Mouse (Mus musculus): ENCODE measurements at regions not wholly inside any gene's neighbourhood (a gene's known extent, or its start where the extent isn't known, plus 50 kb on each side); places are given as distances from the start of the nearest gene placed in this dataset.

DNA sequence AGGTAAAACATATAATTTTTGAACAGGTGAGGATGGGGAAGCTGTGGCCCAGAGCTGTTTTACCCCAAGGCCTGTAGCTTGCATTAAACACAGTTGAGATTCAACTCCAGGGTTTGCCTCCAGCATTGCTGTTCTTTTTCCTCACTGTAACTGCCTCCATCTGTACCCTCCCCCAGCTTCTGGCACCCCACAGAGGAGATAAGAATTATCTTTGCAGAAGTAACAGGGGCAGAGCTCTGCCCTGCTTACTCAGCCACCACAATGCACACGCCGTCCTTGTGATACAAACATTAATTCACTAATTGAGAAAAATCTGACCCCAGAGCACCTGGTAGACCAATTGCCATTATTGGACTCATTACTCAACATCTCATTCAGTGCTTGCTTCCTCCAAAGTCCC, 68.3 kb upstream of the Gpr139 start:
- TF ChIP-seq USF1 (IDR thresholded peaks at IDR 0.05; ENCODE audit: low read depth) (no peak), POLR2A (IDR thresholded peaks at IDR 0.05; ENCODE audit: insufficient read length, low read depth) (no peak)

All from myocyte (in vitro differentiated cells).